Mouse (Mus musculus) MEL (cell line): ENCODE measurements around the gene Bbs7.

Experiments used
- CTCF ChIP-seq, 3 experiments: IDR thresholded peaks in 2 of 3; conservative IDR thresholded peaks in 1 of 3; 2 replicates each; pipeline ENCODE4 v1.5.1; 2011 to 2012; ENCODE audit warnings: low read length in 3 of 3, low read depth in 2 of 3, mild to moderate bottlenecking in 2 of 3, improper control_type of control experiment in 1 of 3, inconsistent platforms in 1 of 3, mixed read lengths in 1 of 3, moderate library complexity in 1 of 3; ENCODE audit not compliant: control insufficient read depth in 1 of 3, insufficient read depth in 1 of 3, poor library complexity in 1 of 3, severe bottlenecking in 1 of 3
- ETS1 ChIP-seq: IDR thresholded peaks from 2 replicates; pipeline ENCODE4 v1.6.1; 2012; ENCODE audit warnings: low read depth, mild to moderate bottlenecking, inconsistent platforms, low read length, improper control_type of control experiment, moderate library complexity

- TF ChIP-seq ETS1 (no peak), CTCF (IDR thresholded peaks at IDR 0.05 in 2 of 3, conservative IDR thresholded peaks at IDR 0.05 in 1 of 3; ENCODE audit: control insufficient read depth in 1 of 3, insufficient read depth in 1 of 3, low read depth in 2 of 3, low read length in 3 of 3, poor library complexity in 1 of 3, severe bottlenecking in 1 of 3) (no peak)
These were observed 88.8 kb downstream of the Bbs7 start for GRCm38 (mm10) chr3:36524466-36524865.
